Mouse (Mus musculus) heart, adult 2 months (tissue): ENCODE measurements around the gene Atxn3. TPM values are rescaled to one million over a fixed set of nuclear protein-coding genes. Genes with fewer than 3 reads are reported as not detected.
A peak's percentile ranks its signal among the peaks of the same experiment; 100 is the strongest.

Experiments
- DNase-seq, 2 experiments: peaks; one replicate each; pipeline ENCODE4 v3.0.0; 2021
- H3K27ac ChIP-seq: fragments of 200-600 bp; 2 replicates; pipeline ENCODE4 v1.8.1; 2022
- H3K27me3 ChIP-seq: fragments of 200-500 bp; 2 replicates; pipeline ENCODE4 v1.6.1; 2012; ENCODE audit warnings: mild to moderate bottlenecking, low read length, inconsistent platforms, mixed read lengths; ENCODE audit not compliant: control insufficient read depth, insufficient read depth
- H3K36me3 ChIP-seq: fragments of 200-500 bp; 2 replicates; pipeline ENCODE4 v1.6.1; 2012; ENCODE audit warnings: low read length, inconsistent platforms; ENCODE audit not compliant: control insufficient read depth, insufficient read depth
- H3K4me1 ChIP-seq: fragments of 200-500 bp; 2 replicates; pipeline ENCODE4 v1.6.1; 2011; ENCODE audit warnings: low read length; ENCODE audit not compliant: control insufficient read depth, insufficient read depth
- H3K4me3 ChIP-seq: fragments of 200-600 bp; 2 replicates; pipeline ENCODE4 v1.8.1; 2022
- H3K79me2 ChIP-seq: fragments of 200-500 bp; replicated peaks from 2 replicates; pipeline ENCODE4 v1.6.1; 2012; ENCODE audit warnings: mild to moderate bottlenecking, inconsistent platforms, low read length, moderate library complexity, mixed read lengths; ENCODE audit not compliant: control insufficient read depth, insufficient read depth
- H3K9ac ChIP-seq: fragments of 200-500 bp; 2 replicates; pipeline ENCODE4 v1.6.1; 2012; ENCODE audit warnings: low read depth, mild to moderate bottlenecking, control low read depth, inconsistent platforms, low read length, mixed read lengths
- CTCF ChIP-seq: fragments of 200-600 bp; IDR thresholded peaks from 2 replicates; pipeline ENCODE4 v1.8.1; 2022; ENCODE audit warnings: antibody characterized with exemption, mild to moderate bottlenecking, moderate library complexity
- EP300 ChIP-seq: fragments of 200-500 bp; IDR thresholded peaks from 2 replicates; pipeline ENCODE4 v1.6.1; 2011; ENCODE audit warnings: low read depth, low read length, control low read depth; ENCODE audit not compliant: insufficient read depth
- POLR2A ChIP-seq: fragments of 200-500 bp; IDR thresholded peaks from 2 replicates; pipeline ENCODE4 v1.6.1; 2011; ENCODE audit warnings: mild to moderate bottlenecking, low read depth, low read length, control low read depth; ENCODE audit not compliant: insufficient read depth
- WGBS: fragments of 180-500 bp; shearing (Covaris S2); methylation state at CpG from one replicate; pipeline ENCODE4 v1.1.7; 2018; 5-methylcytosine and 5-hydroxymethylcytosine counted together
- intact Hi-C: fragments of 180-260 bp; cut with DNase I; formaldehyde crosslinking; loops from one replicate; pipeline ENCODE4 v1.15.1; 2025
- long read RNA-seq: library from polyadenylated mRNA; stranded (forward); transcript quantifications from one replicate; pipeline ENCODE4 v2.0.0, GENCODE M21; 2021
- polyA plus RNA-seq: library from polyadenylated mRNA; depleted of rRNA; stranded (reverse); fragments of >200 nt; gene quantifications from 2 replicates; pipeline ENCODE4 v1.2.3, GENCODE M21; 2012; rRNA removed
- total RNA-seq, 2 experiments: library from RNA; stranded (reverse); gene quantifications; 2 replicates each; pipeline ENCODE4 v1.2.3; 2021

Atxn3 gene
- total RNA-seq: 10 to 100 TPM in 1 of 2 experiments, 1 to 10 TPM in 1; 7.2 to 10.2 TPM
- polyA plus RNA-seq: 2.6 and 5.9 TPM in 2 replicates
- long read RNA-seq, full-length matches to known transcripts: 3 of 6 reads
- long read RNA-seq, partial matches to known transcripts: 3 of 6 reads
- long read RNA-seq, other reads (novel, unspliced or antisense): 0 of 6 reads

- TF ChIP-seq CTCF: peak; percentile 80
- peak; percentile 61 for TF ChIP-seq POLR2A
- TF ChIP-seq EP300: peak; percentile 82; the same call in 1 of the 2 replicates
- peak within 1 kb of the TSS; percentile 88 for H3K27ac ChIP-seq
- no peaks in the 10 kb centered on the region for H3K27me3 ChIP-seq
- DNase-seq: peak; percentile 97 to 98
- H3K4me3 ChIP-seq: peak within 1 kb of the TSS; percentile 99
- H3K79me2 ChIP-seq: peaks cover 7% of the 10 kb centered on the region
- peak within 1 kb of the TSS; percentile 90 for H3K9ac ChIP-seq
- intact Hi-C loops: loop anchor here (1.0 to 2.0 kb wide), 4 partner anchors 17 to 875 kb away; partner anchors contain the start of genes Cpsf2, Ppp4r3a and Trip11
- WGBS: under 1% methylated on average over 54 of the region's 54 CpGs
- H3K4me1 ChIP-seq: no peaks in the 10 kb centered on the region
- H3K36me3 ChIP-seq: no peaks in the 10 kb centered on the region
These were observed at the start of gene Atxn3 for GRCm38 (mm10) chr12:101957942-101958544. Atxn3 (minus strand) TSS chr12:101958246.

DNA sequence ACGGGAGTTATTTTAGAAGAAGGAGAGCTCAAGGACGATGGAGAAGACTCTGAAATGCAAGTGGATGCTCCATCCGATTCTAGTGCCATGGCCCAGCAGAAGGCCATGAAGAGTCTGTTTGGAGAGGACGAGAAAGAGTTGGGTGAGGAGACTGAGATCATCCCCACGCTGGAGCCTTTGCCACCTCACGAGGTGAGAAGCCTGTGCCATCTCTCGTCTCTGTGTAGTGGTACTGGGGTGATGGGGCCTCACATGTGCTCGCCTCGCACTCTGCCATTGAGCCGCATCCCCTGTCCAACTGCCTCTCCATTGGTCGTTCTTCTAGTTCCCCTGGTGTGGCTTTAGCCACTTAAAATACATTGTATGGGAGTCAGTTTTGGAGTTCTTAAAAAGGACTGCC lies 42.7 kb upstream of the Atxn3 start:
- H3K4me1 ChIP-seq: no peaks in the 10 kb centered on the region
- no peaks in the 10 kb centered on the region; the same call in 1 of the 2 replicates for H3K36me3 ChIP-seq
- H3K4me3 ChIP-seq: no peak overlapping the region
- no peak overlapping the region for H3K9ac ChIP-seq
- no peaks in the 10 kb centered on the region for H3K27me3 ChIP-seq
- intact Hi-C loops: loop anchor here (5.0 kb wide), 2 partner anchors 127 to 387 kb away; partner anchors contain the start of gene Slc24a4
- no peak for DNase-seq
- H3K79me2 ChIP-seq: no peaks in the 10 kb centered on the region
- TF ChIP-seq EP300 (no peak), POLR2A (no peak), CTCF (no peak)
- 92% methylated on average over 11 of the region's 11 CpGs for WGBS
- H3K27ac ChIP-seq: no peak overlapping the region

GRCm38 (mm10) chr12:101998929-101999328 lies 40.9 kb upstream of the Atxn3 start:
- WGBS: 87% methylated on average over 5 of the region's 5 CpGs
- Histone ChIP-seq H3K4me3 (no peak overlapping the region), H3K4me1 (no peaks in the 10 kb centered on the region), H3K27ac (no peak overlapping the region), H3K27me3 (no peaks in the 10 kb centered on the region), H3K36me3 (no peaks in the 10 kb centered on the region; the same call in 1 of the 2 replicates), H3K79me2 (no peaks in the 10 kb centered on the region), H3K9ac (no peak overlapping the region)
- intact Hi-C loops: no loop called here
- no peak for TF ChIP-seq EP300
- TF ChIP-seq CTCF: no peak
- TF ChIP-seq POLR2A: no peak
- DNase-seq: no peak

- peaks cover 4% of the 10 kb centered on the region; the same call in 1 of the 2 replicates for H3K36me3 ChIP-seq
- H3K79me2 ChIP-seq: no peaks in the 10 kb centered on the region
- TF ChIP-seq EP300: no peak
- no peak for TF ChIP-seq CTCF
- TF ChIP-seq POLR2A: no peak
- no peaks in the 10 kb centered on the region for H3K4me1 ChIP-seq
- intact Hi-C loops: no loop called here
- no peaks in the 10 kb centered on the region for H3K27me3 ChIP-seq
- WGBS: 89% methylated on average over 8 of the region's 8 CpGs
- DNase-seq: no peak
- no peak overlapping the region for H3K27ac ChIP-seq
- H3K9ac ChIP-seq: no peak overlapping the region
- H3K4me3 ChIP-seq: no peak overlapping the region
These were observed 36.8 kb upstream of the Atxn3 start for GRCm38 (mm10) chr12:101994576-101995467.

GRCm38 (mm10) chr12:101987659-101988058 lies 29.6 kb upstream of the Atxn3 start:
- Histone ChIP-seq H3K4me3 (no peak overlapping the region), H3K36me3 (peaks cover 4% of the 10 kb centered on the region; the same call in 1 of the 2 replicates), H3K27ac (no peak overlapping the region), H3K79me2 (no peaks in the 10 kb centered on the region), H3K27me3 (no peaks in the 10 kb centered on the region), H3K4me1 (no peaks in the 10 kb centered on the region), H3K9ac (no peak overlapping the region)
- no peak for DNase-seq
- TF ChIP-seq CTCF (no peak), POLR2A (no peak), EP300 (no peak)
- 83% methylated on average over 6 of the region's 6 CpGs for WGBS
- intact Hi-C loops: loop anchor here (5.0 kb wide), 2 partner anchors 195 to 475 kb away; no protein-coding TSS in a partner anchor
